Mouse (Mus musculus) heart, adult 2 months (tissue): Measurements from ENCODE around the gene Gsdma. TPM values are rescaled to one million over a fixed set of nuclear protein-coding genes. Genes with fewer than 3 reads are reported as not detected.
"Not testable (repeated sequence)": the region's sequence is repeated elsewhere in the genome, so short reads cannot be mapped to it uniquely, and the experiment has no call there.

Source experiments
- DNase-seq, 2 experiments: peaks; one replicate each; pipeline ENCODE4 v3.0.0; 2021
- H3K27ac ChIP-seq: fragments of 200-600 bp; 2 replicates; pipeline ENCODE4 v1.8.1; 2022
- H3K27me3 ChIP-seq: fragments of 200-500 bp; 2 replicates; pipeline ENCODE4 v1.6.1; 2012; ENCODE audit warnings: mild to moderate bottlenecking, low read length, inconsistent platforms, mixed read lengths; ENCODE audit not compliant: control insufficient read depth, insufficient read depth
- H3K36me3 ChIP-seq: fragments of 200-500 bp; 2 replicates; pipeline ENCODE4 v1.6.1; 2012; ENCODE audit warnings: low read length, inconsistent platforms; ENCODE audit not compliant: control insufficient read depth, insufficient read depth
- H3K4me1 ChIP-seq: fragments of 200-500 bp; 2 replicates; pipeline ENCODE4 v1.6.1; 2011; ENCODE audit warnings: low read length; ENCODE audit not compliant: control insufficient read depth, insufficient read depth
- H3K4me3 ChIP-seq: fragments of 200-600 bp; 2 replicates; pipeline ENCODE4 v1.8.1; 2022
- H3K79me2 ChIP-seq: fragments of 200-500 bp; replicated peaks from 2 replicates; pipeline ENCODE4 v1.6.1; 2012; ENCODE audit warnings: mild to moderate bottlenecking, inconsistent platforms, low read length, moderate library complexity, mixed read lengths; ENCODE audit not compliant: control insufficient read depth, insufficient read depth
- H3K9ac ChIP-seq: fragments of 200-500 bp; 2 replicates; pipeline ENCODE4 v1.6.1; 2012; ENCODE audit warnings: low read depth, mild to moderate bottlenecking, control low read depth, inconsistent platforms, low read length, mixed read lengths
- CTCF ChIP-seq: fragments of 200-600 bp; IDR thresholded peaks from 2 replicates; pipeline ENCODE4 v1.8.1; 2022; ENCODE audit warnings: antibody characterized with exemption, mild to moderate bottlenecking, moderate library complexity
- EP300 ChIP-seq: fragments of 200-500 bp; IDR thresholded peaks from 2 replicates; pipeline ENCODE4 v1.6.1; 2011; ENCODE audit warnings: low read depth, low read length, control low read depth; ENCODE audit not compliant: insufficient read depth
- POLR2A ChIP-seq: fragments of 200-500 bp; IDR thresholded peaks from 2 replicates; pipeline ENCODE4 v1.6.1; 2011; ENCODE audit warnings: mild to moderate bottlenecking, low read depth, low read length, control low read depth; ENCODE audit not compliant: insufficient read depth
- WGBS: fragments of 180-500 bp; shearing (Covaris S2); methylation state at CpG from one replicate; pipeline ENCODE4 v1.1.7; 2018; 5-methylcytosine and 5-hydroxymethylcytosine counted together
- intact Hi-C: fragments of 180-260 bp; cut with DNase I; formaldehyde crosslinking; loops from one replicate; pipeline ENCODE4 v1.15.1; 2025
- polyA plus RNA-seq: library from polyadenylated mRNA; depleted of rRNA; stranded (reverse); fragments of >200 nt; gene quantifications from 2 replicates; pipeline ENCODE4 v1.2.3, GENCODE M21; 2012
- total RNA-seq, 2 experiments: library from RNA; stranded (reverse); gene quantifications; 2 replicates each; pipeline ENCODE4 v1.2.3; 2021

Gsdma gene
- total and polyA plus RNA-seq, 3 experiments, result 0.04 TPM; not detected in 2

- Histone ChIP-seq H3K9ac (no peak overlapping the region), H3K4me3 (no peak overlapping the region; the same call in 1 of the 2 replicates), H3K27me3 (no peaks in the 10 kb centered on the region), H3K36me3 (peaks cover 2% of the 10 kb centered on the region; the same call in 1 of the 2 replicates), H3K79me2 (no peaks in the 10 kb centered on the region), H3K27ac (peak overlapping the region; percentile 57), H3K4me1 (peaks cover 25% of the 10 kb centered on the region)
- WGBS, result 35% methylated on average over 19 of the region's 19 CpGs
- intact Hi-C loops, result no loop called here
- TF ChIP-seq POLR2A, result no peak
- no peak for TF ChIP-seq EP300
- TF ChIP-seq CTCF, result no peak
- peak in 1 of 2 experiments; percentile 53 for DNase-seq
Observed at GRCm38 (mm10) chr11:98708282-98708956, 44.3 kb downstream of the Gsdma start.

- H3K9ac ChIP-seq, result peak overlapping the region; percentile 18; the same call in 1 of the 2 replicates
- no peaks in the 10 kb centered on the region for H3K27me3 ChIP-seq
- H3K4me1 ChIP-seq, result peaks cover 25% of the 10 kb centered on the region
- H3K36me3 ChIP-seq, result peaks cover 2% of the 10 kb centered on the region; the same call in 1 of the 2 replicates
- no peaks in the 10 kb centered on the region for H3K79me2 ChIP-seq
- TF ChIP-seq CTCF (no peak), POLR2A (no peak), EP300 (no peak)
- H3K4me3 ChIP-seq, result no peak overlapping the region; the same call in 1 of the 2 replicates
- intact Hi-C loops, result loop anchor here (1.0 kb wide), 1 partner anchor 9 kb away; no protein-coding TSS in a partner anchor
- peak overlapping the region; percentile 57 for H3K27ac ChIP-seq
- DNase-seq, result peak; percentile 60 to 66
- WGBS, result 33% methylated on average over 26 of the region's 26 CpGs
Observed at GRCm38 (mm10) chr11:98709001-98709741, 45.0 kb downstream of the Gsdma start.

DNA sequence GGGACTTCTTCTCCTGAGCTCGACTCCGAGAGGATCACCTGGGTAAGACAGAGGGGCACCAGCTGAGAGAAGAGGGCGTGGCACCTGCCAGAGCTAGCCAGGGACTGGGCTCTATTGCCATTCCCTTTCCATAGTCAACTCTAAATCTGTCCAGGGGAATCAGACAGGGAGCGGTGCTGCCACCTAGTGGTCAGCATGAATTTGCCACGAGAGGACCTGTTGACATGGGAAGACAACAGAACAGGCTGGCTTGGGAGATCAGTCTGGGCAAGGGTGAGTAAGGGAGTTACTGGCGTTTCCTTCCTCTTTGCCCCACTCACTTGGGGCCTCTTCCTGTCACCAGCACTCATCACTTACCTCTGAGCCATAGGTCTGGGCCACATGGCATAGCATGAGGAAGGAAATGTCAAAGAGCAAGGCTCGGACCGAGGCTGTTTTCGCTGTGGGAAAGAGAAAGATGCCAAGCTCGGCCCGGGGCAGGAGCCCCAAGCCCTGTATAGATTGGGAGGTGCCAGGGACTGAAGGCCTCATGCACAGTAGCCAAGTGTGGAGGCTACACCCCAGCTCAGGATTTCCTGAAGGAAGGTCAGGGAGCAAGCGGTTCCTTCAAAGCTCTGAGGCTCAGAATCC, 46.4 kb downstream of the Gsdma start:
- TF ChIP-seq POLR2A (no peak), CTCF (peak; percentile 98), EP300 (peak; percentile 90)
- H3K9ac ChIP-seq, result peak overlapping the region; percentile 12; the same call in 1 of the 2 replicates
- peaks cover 25% of the 10 kb centered on the region for H3K4me1 ChIP-seq
- WGBS, result 23% methylated on average over 12 of the region's 12 CpGs
- DNase-seq, result peak; percentile 85 to 90
- H3K27ac ChIP-seq, result peak overlapping the region; percentile 77
- H3K79me2 ChIP-seq, result no peaks in the 10 kb centered on the region
- peaks cover 2% of the 10 kb centered on the region; the same call in 1 of the 2 replicates for H3K36me3 ChIP-seq
- no peaks in the 10 kb centered on the region for H3K27me3 ChIP-seq
- intact Hi-C loops, result no loop called here
- peak overlapping the region; percentile 14; the same call in 1 of the 2 replicates for H3K4me3 ChIP-seq

DNA sequence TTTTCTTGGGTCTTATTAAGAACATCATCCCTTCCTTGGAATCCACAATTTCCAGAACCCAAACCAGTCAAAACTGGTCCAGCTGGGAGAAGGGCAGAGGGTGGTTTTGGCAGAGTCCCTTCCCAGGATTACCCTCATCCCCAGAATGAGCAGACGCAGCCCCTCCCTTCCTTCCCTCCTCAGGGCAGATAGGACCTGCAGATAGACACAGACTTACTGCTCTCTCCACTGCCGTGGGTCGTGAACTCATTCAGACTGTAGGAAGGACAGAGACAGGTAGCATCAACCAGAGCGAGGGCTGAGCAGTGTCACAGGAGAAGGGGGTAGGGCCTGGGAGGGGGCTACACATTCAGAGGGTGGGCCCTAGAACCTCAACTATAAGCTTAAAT, 46.9 kb downstream of the Gsdma start:
- H3K27me3 ChIP-seq, result no peaks in the 10 kb centered on the region
- TF ChIP-seq EP300, result no peak
- TF ChIP-seq POLR2A, result no peak
- TF ChIP-seq CTCF, result no peak
- H3K4me3 ChIP-seq, result no peak overlapping the region; the same call in 1 of the 2 replicates
- peaks cover 25% of the 10 kb centered on the region for H3K4me1 ChIP-seq
- H3K79me2 ChIP-seq, result no peaks in the 10 kb centered on the region
- no peak for DNase-seq
- H3K36me3 ChIP-seq, result peaks cover 2% of the 10 kb centered on the region; the same call in 1 of the 2 replicates
- WGBS, result 48% methylated on average over 4 of the region's 4 CpGs
- peak overlapping the region; percentile 77 for H3K27ac ChIP-seq
- intact Hi-C loops, result no loop called here
- H3K9ac ChIP-seq, result no peak overlapping the region

- peaks cover 25% of the 10 kb centered on the region for H3K4me1 ChIP-seq
- H3K27ac ChIP-seq, H3K36me3 ChIP-seq, H3K9ac ChIP-seq, intact Hi-C loops, H3K79me2 ChIP-seq, H3K4me3 ChIP-seq, H3K27me3 ChIP-seq, DNase-seq: not testable (repeated sequence)
- peak; percentile 57 for TF ChIP-seq CTCF
- WGBS, result 87% methylated on average over 6 of the region's 6 CpGs
Observed at GRCm38 (mm10) chr11:98712009-98712408, 47.9 kb downstream of the Gsdma start.
